Mouse (Mus musculus): Measurements from ENCODE around the gene Chd5.

The Chd5 gene

DNA sequence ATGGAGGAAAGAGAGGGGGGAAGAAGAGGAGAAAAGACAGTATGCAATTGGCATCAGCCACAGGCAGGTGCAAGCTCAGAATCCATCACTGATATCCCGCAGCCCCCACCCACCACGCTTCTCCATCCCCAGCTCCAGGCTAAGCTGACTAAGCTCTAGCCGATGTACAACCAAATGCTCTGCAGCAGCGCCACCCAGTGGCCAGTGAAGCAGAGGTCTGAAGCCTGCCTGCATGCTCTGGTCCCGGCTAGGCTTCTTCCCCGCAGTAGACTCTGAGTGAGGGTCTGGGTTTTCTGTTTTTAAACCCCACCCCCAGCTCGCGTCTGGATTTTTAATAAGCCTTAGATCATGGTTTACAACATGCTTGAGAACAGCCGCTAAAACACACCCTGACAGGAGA lies 96.4 kb downstream of the Chd5 start:
- CTCF ChIA-PET, result interaction anchor here (0.8 to 1.3 kb wide), 2 partner anchors 12 to 806 kb away, joined by 4 read pairs; no protein-coding TSS in a partner anchor

DNA sequence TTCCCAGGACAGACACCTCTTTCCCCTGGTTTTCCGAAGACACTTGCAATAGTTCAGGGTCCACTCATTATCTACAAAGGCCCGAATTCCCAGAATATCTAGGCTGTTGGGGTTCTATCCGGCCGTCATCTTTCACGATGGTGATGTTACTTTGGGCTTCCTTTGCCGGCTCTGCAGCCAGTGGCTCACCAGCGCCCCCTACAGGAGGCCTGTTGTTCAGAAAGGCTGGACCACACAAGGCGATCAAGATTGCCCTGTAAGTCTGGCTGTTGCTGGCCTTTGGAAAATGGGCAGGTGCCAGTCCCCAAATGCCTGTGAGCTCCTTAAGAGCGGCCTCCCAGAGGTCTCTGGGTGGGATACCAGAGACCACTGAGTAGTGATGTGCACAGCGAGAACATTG lies 96.8 kb downstream of the Chd5 start:
- CTCF ChIA-PET, result interaction anchor here (0.8 to 1.3 kb wide), 2 partner anchors 11 to 806 kb away, joined by 4 read pairs; no protein-coding TSS in a partner anchor

Data from spleen, embryonic (tissue).